ENCODE assay signal across 23 mouse cellular contexts in genomic region chr10:120890592-120890991, GRCm38 (mm10). TPM values are rescaled to one million over a fixed set of nuclear protein-coding genes. Genes with fewer than 3 reads are reported as not detected.
"Had no signal": no experiment of that assay in that cellular context is flagged by ENCODE, and none has a peak within 500 bp of the region (broad histone marks: within the 10 kb centered on the region; RNA-seq: fewer than 3 reads in every experiment).

No protein-coding gene starts in this region.

- H3K4me1 ChIP-seq: embryonic facial prominence, embryonic 12.5 days; forebrain, embryonic 10.5 days; forebrain, embryonic 12.5 days; forebrain, embryonic 13.5 days; forebrain, embryonic 15.5 days had no signal

- H3K9me3 ChIP-seq: embryonic facial prominence, embryonic 12.5 days; embryonic facial prominence, embryonic 13.5 days; embryonic facial prominence, embryonic 15.5 days; forebrain, embryonic 13.5 days; forebrain, embryonic 15.5 days had no signal

- H3K27ac ChIP-seq: embryonic facial prominence, embryonic 10.5 days; embryonic facial prominence, embryonic 12.5 days; embryonic facial prominence, embryonic 13.5 days; embryonic facial prominence, embryonic 15.5 days; forebrain, embryonic 10.5 days; forebrain, embryonic 12.5 days; forebrain, embryonic 13.5 days; forebrain, embryonic 15.5 days; heart, adult 2 months had no signal

- DNase-seq: cerebellum, adult 2 months; cerebellum, adult 8-10 months; cerebellum, adult 9-10 months; cerebellum, adult 9-11 months; cerebellum, postnatal 10 days; cerebellum, postnatal 14 days; cerebellum, postnatal 25 days; cerebellum, postnatal 36 days; embryo, embryonic 11 days; forebrain, postnatal 0 days; gastrocnemius, postnatal 10 days; gastrocnemius, postnatal 25 days; heart, adult 18-20 months; heart, adult 2 months had no signal

- H3K4me3 ChIP-seq: embryonic facial prominence, embryonic 10.5 days; embryonic facial prominence, embryonic 12.5 days; embryonic facial prominence, embryonic 13.5 days; embryonic facial prominence, embryonic 15.5 days; erythroblast, embryonic 14.5 days; forebrain, embryonic 10.5 days; forebrain, embryonic 12.5 days; forebrain, embryonic 13.5 days; forebrain, embryonic 15.5 days; heart, adult 2 months had no signal

- H3K27me3 ChIP-seq: embryonic facial prominence, embryonic 12.5 days; embryonic facial prominence, embryonic 13.5 days; embryonic facial prominence, embryonic 15.5 days had no signal

- H3K36me3 ChIP-seq: embryonic facial prominence, embryonic 10.5 days; embryonic facial prominence, embryonic 12.5 days; embryonic facial prominence, embryonic 15.5 days; forebrain, embryonic 12.5 days; forebrain, embryonic 15.5 days had no signal

RNA-seq across cellular contexts. Expression of gene Msrb3, which starts 8.3 kb away (rescaled TPM):
- polyA plus RNA-seq: erythroblast, embryonic 14.5 days had no signal
